In genomic region chr2:109977322-109977721, GRCm38 (mm10) we compare ENCODE assay signal across 20 mouse cellular contexts. TPM values are rescaled to one million over a fixed set of nuclear protein-coding genes. Genes with fewer than 3 reads are reported as not detected.
DNase-seq lines count a peak whose midpoint lies in the region; ATAC-seq and TF ChIP-seq lines count a peak whose summit lies in the region.
"Had no signal": no experiment of that assay in that cellular context is flagged by ENCODE, and none has a peak within 500 bp of the region (broad histone marks: within the 10 kb centered on the region; RNA-seq: fewer than 3 reads in every experiment).

No protein-coding gene starts in this region.

- no peak for TF ChIP-seq POLR2A in kidney, adult 2 months (IDR thresholded peaks at IDR 0.05; ENCODE audit: low read depth, low read length)

- TF ChIP-seq CTCF in kidney, adult 2 months (conservative IDR thresholded peaks at IDR 0.05; ENCODE audit: insufficient read depth, insufficient read length, low read depth, low read length), result no peak

- H3K4me1 ChIP-seq in kidney, adult 2 months (ENCODE audit: control insufficient read depth, insufficient read depth, low read length), result peaks cover 39% of the 10 kb centered on the region
- H3K4me1 ChIP-seq: forebrain, embryonic 10.5 days; forebrain, embryonic 13.5 days; hindbrain, embryonic 10.5 days had no signal

- WGBS in kidney, adult 2 months, result 58% methylated on average over 6 of the region's 6 CpGs

- H3K27ac ChIP-seq in kidney, adult 2 months (ENCODE audit: insufficient read depth, low read depth, low read length), result no peak overlapping the region; the same call in 1 of the 2 replicates
- H3K27ac ChIP-seq: forebrain, embryonic 10.5 days; forebrain, embryonic 13.5 days; hindbrain, embryonic 10.5 days; hindbrain, embryonic 13.5 days had no signal

- peaks cover 2% of the 10 kb centered on the region; the same call in 1 of the 2 replicates for H3K36me3 ChIP-seq in kidney, adult 2 months (ENCODE audit: control insufficient read depth, insufficient read depth, low read length)

- H3K27me3 ChIP-seq in kidney, adult 2 months (replicated peaks; ENCODE audit: control insufficient read depth, insufficient read depth, low read length), result no peaks in the 10 kb centered on the region
- H3K27me3 ChIP-seq: hindbrain, embryonic 13.5 days had no signal

- no peak overlapping the region for H3K4me3 ChIP-seq in kidney, adult 2 months (ENCODE audit: insufficient read depth, low read depth, low read length)
- H3K4me3 ChIP-seq: forebrain, embryonic 10.5 days; forebrain, embryonic 13.5 days; hindbrain, embryonic 10.5 days; hindbrain, embryonic 13.5 days had no signal

- intact Hi-C loops in heart, postnatal 36 days (cut with DNase I), result no loop called here

- DNase-seq in heart, adult 11 months, result peak; percentile 68
- no peak for DNase-seq in heart, postnatal 36 days
- DNase-seq in kidney, adult 2 months, result peak; percentile 69
- DNase-seq in kidney, postnatal 14 days, result no peak
- peak; percentile 39 for DNase-seq in kidney, postnatal 10 days
- no peak for DNase-seq in adrenal gland, postnatal 25 days
- DNase-seq: adrenal gland, adult 8-10 months; adrenal gland, postnatal 36 days; cerebellum, adult 18-20 months; cerebellum, adult 9-10 months; cerebellum, postnatal 14 days; gastrocnemius, postnatal 10 days; gastrocnemius, postnatal 36 days had no signal

- ATAC-seq in megakaryocyte-erythroid progenitor cell, adult 5-6 weeks (replicated peaks; ENCODE audit: low FRiP score, low TSS enrichment, poor library complexity, severe bottlenecking), result no peak
- ATAC-seq: activated CD4-positive, CD25-positive, alpha-beta regulatory T cell, adult 4 months; forebrain, embryonic 13.5 days; forebrain, embryonic 16.5 days had no signal

RNA-seq across cellular contexts. Expression of gene Ccdc34, which starts 40.3 kb away (rescaled TPM):
- total RNA-seq in heart, postnatal 36 days (2021), result 1 to 10 TPM; 5.1 to 5.3 TPM
- 4.2 and 4.6 TPM in 2 replicates for polyA plus RNA-seq in kidney, adult 2 months (2012; rRNA removed)
- 11.4 and 14.0 TPM in 2 replicates for total RNA-seq in adrenal gland, postnatal 25 days (2021)
- total RNA-seq in megakaryocyte-erythroid progenitor cell, adult 5-6 weeks (2014; fragmentation: Nextera tagmentation), result 33.7 and 49.1 TPM in 2 replicates
- 53.1 and 76.9 TPM in 2 replicates for total RNA-seq in megakaryocyte-erythroid progenitor cell, adult 5-6 weeks (2017)

RNA-seq across cellular contexts. Expression of gene Lgr4, which starts 59.9 kb away (rescaled TPM):
- 10 to 100 TPM; 26.3 TPM for total RNA-seq in heart, postnatal 36 days (2021)
- 106 and 131 TPM in 2 replicates for polyA plus RNA-seq in kidney, adult 2 months (2012; rRNA removed)
- total RNA-seq in adrenal gland, postnatal 25 days (2021), result 222 and 259 TPM in 2 replicates
- 0.67 and 1.4 TPM in 2 replicates for total RNA-seq in megakaryocyte-erythroid progenitor cell, adult 5-6 weeks (2014; fragmentation: Nextera tagmentation)
- total RNA-seq in megakaryocyte-erythroid progenitor cell, adult 5-6 weeks (2017), result 1.3 and 1.6 TPM in 2 replicates

Comparison
In these comparisons a context has a peak if more than half of its experiments do, and no peak if none do; other contexts are left out.
1. DNase-seq: peak in heart, adult 11 months (single experiment), kidney, adult 2 months (single experiment) and kidney, postnatal 10 days (single experiment); none in heart, postnatal 36 days (0 of 2), kidney, postnatal 14 days (single experiment) and adrenal gland, postnatal 25 days (single experiment).
2. RNA of gene Lgr4, which starts 59.9 kb away (total RNA-seq): 222 to 259 TPM in adrenal gland, postnatal 25 days and 26.3 TPM in heart, postnatal 36 days; 0.67 to 1.6 TPM in megakaryocyte-erythroid progenitor cell, adult 5-6 weeks; every median in the first group is over 10 times any median in the second.